Mouse (Mus musculus) heart, adult 2 months (tissue): Measurements from ENCODE around the gene Tmem30b. TPM values are rescaled to one million over a fixed set of nuclear protein-coding genes. Genes with fewer than 3 reads are reported as not detected.
"Not testable (repeated sequence)": the region's sequence is repeated elsewhere in the genome, so short reads cannot be mapped to it uniquely, and the experiment has no call there.

Experiments used
- DNase-seq, 2 experiments: peaks; one replicate each; pipeline ENCODE4 v3.0.0; 2021
- H3K27ac ChIP-seq: fragments of 200-600 bp; 2 replicates; pipeline ENCODE4 v1.8.1; 2022
- H3K27me3 ChIP-seq: fragments of 200-500 bp; 2 replicates; pipeline ENCODE4 v1.6.1; 2012; ENCODE audit warnings: mild to moderate bottlenecking, low read length, inconsistent platforms, mixed read lengths; ENCODE audit not compliant: control insufficient read depth, insufficient read depth
- H3K36me3 ChIP-seq: fragments of 200-500 bp; 2 replicates; pipeline ENCODE4 v1.6.1; 2012; ENCODE audit warnings: low read length, inconsistent platforms; ENCODE audit not compliant: control insufficient read depth, insufficient read depth
- H3K4me1 ChIP-seq: fragments of 200-500 bp; 2 replicates; pipeline ENCODE4 v1.6.1; 2011; ENCODE audit warnings: low read length; ENCODE audit not compliant: control insufficient read depth, insufficient read depth
- H3K4me3 ChIP-seq: fragments of 200-600 bp; 2 replicates; pipeline ENCODE4 v1.8.1; 2022
- H3K79me2 ChIP-seq: fragments of 200-500 bp; replicated peaks from 2 replicates; pipeline ENCODE4 v1.6.1; 2012; ENCODE audit warnings: mild to moderate bottlenecking, inconsistent platforms, low read length, moderate library complexity, mixed read lengths; ENCODE audit not compliant: control insufficient read depth, insufficient read depth
- H3K9ac ChIP-seq: fragments of 200-500 bp; 2 replicates; pipeline ENCODE4 v1.6.1; 2012; ENCODE audit warnings: low read depth, mild to moderate bottlenecking, control low read depth, inconsistent platforms, low read length, mixed read lengths
- CTCF ChIP-seq: fragments of 200-600 bp; IDR thresholded peaks from 2 replicates; pipeline ENCODE4 v1.8.1; 2022; ENCODE audit warnings: antibody characterized with exemption, mild to moderate bottlenecking, moderate library complexity
- EP300 ChIP-seq: fragments of 200-500 bp; IDR thresholded peaks from 2 replicates; pipeline ENCODE4 v1.6.1; 2011; ENCODE audit warnings: low read depth, low read length, control low read depth; ENCODE audit not compliant: insufficient read depth
- POLR2A ChIP-seq: fragments of 200-500 bp; IDR thresholded peaks from 2 replicates; pipeline ENCODE4 v1.6.1; 2011; ENCODE audit warnings: mild to moderate bottlenecking, low read depth, low read length, control low read depth; ENCODE audit not compliant: insufficient read depth
- WGBS: fragments of 180-500 bp; shearing (Covaris S2); methylation state at CpG from one replicate; pipeline ENCODE4 v1.1.7; 2018; 5-methylcytosine and 5-hydroxymethylcytosine counted together
- intact Hi-C: fragments of 180-260 bp; cut with DNase I; formaldehyde crosslinking; loops from one replicate; pipeline ENCODE4 v1.15.1; 2025
- polyA plus RNA-seq: library from polyadenylated mRNA; depleted of rRNA; stranded (reverse); fragments of >200 nt; gene quantifications from 2 replicates; pipeline ENCODE4 v1.2.3, GENCODE M21; 2012
- total RNA-seq, 2 experiments: library from RNA; stranded (reverse); gene quantifications; 2 replicates each; pipeline ENCODE4 v1.2.3; 2021

Tmem30b gene
- total and polyA plus RNA-seq, 3 experiments: 0.18 to 0.64 (median 0.18) TPM

GRCm38 (mm10) chr12:73564795-73565619 is 18.8 kb upstream of the Tmem30b start:
- H3K27ac ChIP-seq: peak overlapping the region; percentile 10; the same call in 1 of the 2 replicates
- intact Hi-C loops: loop anchor here (1.0 to 5.0 kb wide), 4 partner anchors 18 to 722 kb away; no protein-coding TSS in a partner anchor
- no peaks in the 10 kb centered on the region for H3K36me3 ChIP-seq
- peak overlapping the region; percentile 28; the same call in 1 of the 2 replicates for H3K9ac ChIP-seq
- DNase-seq: peak in 1 of 2 experiments; percentile 27
- H3K27me3 ChIP-seq: no peaks in the 10 kb centered on the region
- no peaks in the 10 kb centered on the region for H3K79me2 ChIP-seq
- 8% methylated on average over 21 of the region's 21 CpGs for WGBS
- TF ChIP-seq CTCF (peak; percentile 84), EP300 (no peak), POLR2A (no peak)
- peak overlapping the region; percentile 47 for H3K4me3 ChIP-seq
- no peaks in the 10 kb centered on the region; the same call in 1 of the 2 replicates for H3K4me1 ChIP-seq

- DNase-seq: no peak
- H3K36me3 ChIP-seq: no peaks in the 10 kb centered on the region
- intact Hi-C loops: loop anchor here (1.0 to 5.0 kb wide), 3 partner anchors 19 to 448 kb away; no protein-coding TSS in a partner anchor
- no peaks in the 10 kb centered on the region; the same call in 1 of the 2 replicates for H3K4me1 ChIP-seq
- no peak overlapping the region for H3K9ac ChIP-seq
- H3K27me3 ChIP-seq: no peaks in the 10 kb centered on the region
- no peaks in the 10 kb centered on the region for H3K79me2 ChIP-seq
- no peak overlapping the region for H3K4me3 ChIP-seq
- no peak overlapping the region for H3K27ac ChIP-seq
- 22% methylated on average over 10 of the region's 10 CpGs for WGBS
- no peak for TF ChIP-seq EP300
- TF ChIP-seq CTCF: no peak
Observed at GRCm38 (mm10) chr12:73564176-73564575, 18.0 kb upstream of the Tmem30b start.

- not testable (repeated sequence) for H3K4me1 ChIP-seq, H3K27me3 ChIP-seq, H3K36me3 ChIP-seq, H3K79me2 ChIP-seq, H3K27ac ChIP-seq, H3K9ac ChIP-seq, H3K4me3 ChIP-seq, DNase-seq
- 87% methylated on average over 6 of the region's 6 CpGs for WGBS
- intact Hi-C loops: loop anchor here (5.0 kb wide), 1 partner anchor 449 kb away; no protein-coding TSS in a partner anchor
Observed at GRCm38 (mm10) chr12:73563122-73563521, 16.9 kb upstream of the Tmem30b start.

- H3K4me1 ChIP-seq: no peaks in the 10 kb centered on the region
- no peak overlapping the region for H3K9ac ChIP-seq
- intact Hi-C loops: loop anchor here (5.0 kb wide), 1 partner anchor 452 kb away; no protein-coding TSS in a partner anchor
- TF ChIP-seq EP300 (no peak), CTCF (peak; percentile 51), POLR2A (no peak)
- H3K27me3 ChIP-seq: no peaks in the 10 kb centered on the region
- no peak overlapping the region for H3K4me3 ChIP-seq
- H3K79me2 ChIP-seq: no peaks in the 10 kb centered on the region
- no peak for DNase-seq
- H3K36me3 ChIP-seq: no peaks in the 10 kb centered on the region
- WGBS: 59% methylated on average over 7 of the region's 7 CpGs
- H3K27ac ChIP-seq: no peak overlapping the region
Observed at GRCm38 (mm10) chr12:73560091-73560490, 13.9 kb upstream of the Tmem30b start.

GRCm38 (mm10) chr12:73558525-73559195 is 12.5 kb upstream of the Tmem30b start:
- Histone ChIP-seq H3K4me1 (no peaks in the 10 kb centered on the region), H3K27ac (no peak overlapping the region), H3K9ac (no peak overlapping the region), H3K27me3 (no peaks in the 10 kb centered on the region), H3K36me3 (no peaks in the 10 kb centered on the region), H3K79me2 (no peaks in the 10 kb centered on the region), H3K4me3 (no peak overlapping the region)
- TF ChIP-seq POLR2A (no peak), EP300 (no peak), CTCF (no peak)
- intact Hi-C loops: no loop called here
- no peak for DNase-seq
- 89% methylated on average over 20 of the region's 20 CpGs for WGBS

- WGBS: 4% methylated on average over 5 of the region's 5 CpGs
- intact Hi-C loops: loop anchor here (1.0 kb wide), 1 partner anchor 20 kb away; no protein-coding TSS in a partner anchor
- Histone ChIP-seq H3K27ac (no peak overlapping the region), H3K27me3 (peaks cover 2% of the 10 kb centered on the region; the same call in 1 of the 2 replicates), H3K79me2 (no peaks in the 10 kb centered on the region), H3K4me3 (no peak overlapping the region), H3K9ac (no peak overlapping the region), H3K4me1 (no peaks in the 10 kb centered on the region), H3K36me3 (no peaks in the 10 kb centered on the region)
- TF ChIP-seq EP300 (no peak), CTCF (peak; percentile 91)
- DNase-seq: peak; percentile 27 to 34
Observed at GRCm38 (mm10) chr12:73554155-73554554, 8.0 kb upstream of the Tmem30b start.
